Mouse (Mus musculus): ENCODE results near the gene Fam213a.

GRCm38 (mm10) chr14:40952715-40953114, 60.9 kb downstream of the Fam213a start:
- no peak for TF ChIP-seq CTCF (IDR thresholded peaks at IDR 0.05; ENCODE audit: low read depth)
- TF ChIP-seq EP300 (IDR thresholded peaks at IDR 0.05; ENCODE audit: low read depth): no peak
